Mouse (Mus musculus): ENCODE results near the gene Eno1. TPM values are rescaled to one million over a fixed set of nuclear protein-coding genes. Genes with fewer than 3 reads are reported as not detected.

Eno1 gene
- polyA plus RNA-seq, 1 experiment from 2014 or later, result 2,173 TPM

GRCm38 (mm10) chr4:150238433-150239086 lies 2.0 kb downstream of the Eno1 start:
- ATAC-seq (ENCODE audit: insufficient number of reproducible peaks, low FRiP score), result no peak
- H3K36me3 ChIP-seq, result peaks cover 44% of the 10 kb centered on the region
- H3K9ac ChIP-seq, result peak overlapping the region; percentile 99
- peak overlapping the region; percentile 96 for H3K4me3 ChIP-seq
- peak overlapping the region; percentile 97 for H3K27ac ChIP-seq (ENCODE audit: poor library complexity, severe bottlenecking)
- 5% methylated on average over 3 of the region's 3 CpGs for WGBS
- peaks cover 54% of the 10 kb centered on the region for H3K4me1 ChIP-seq (replicated peaks)
- no peaks in the 10 kb centered on the region for H3K9me3 ChIP-seq (replicated peaks)
- H3K4me2 ChIP-seq, result peak overlapping the region; percentile 87
- no peaks in the 10 kb centered on the region for H3K27me3 ChIP-seq (replicated peaks)

GRCm38 (mm10) chr4:150239087-150239480 lies 2.6 kb downstream of the Eno1 start:
- H3K36me3 ChIP-seq, result peaks cover 50% of the 10 kb centered on the region
- ATAC-seq (ENCODE audit: insufficient number of reproducible peaks, low FRiP score), result no peak
- no peaks in the 10 kb centered on the region for H3K27me3 ChIP-seq (replicated peaks)
- H3K4me1 ChIP-seq (replicated peaks), result peaks cover 54% of the 10 kb centered on the region
- no peaks in the 10 kb centered on the region for H3K9me3 ChIP-seq (replicated peaks)
- H3K9ac ChIP-seq, result peak overlapping the region; percentile 99
- H3K27ac ChIP-seq (ENCODE audit: poor library complexity, severe bottlenecking), result peak overlapping the region; percentile 97
- peak overlapping the region; percentile 87 for H3K4me2 ChIP-seq
- peak overlapping the region; percentile 96 for H3K4me3 ChIP-seq
- WGBS, result 25% methylated on average over 5 of the region's 5 CpGs

- Histone ChIP-seq H3K36me3 (peaks cover 54% of the 10 kb centered on the region), H3K9me3 (replicated peaks) (no peaks in the 10 kb centered on the region), H3K9ac (peak overlapping the region; percentile 99), H3K4me3 (peak overlapping the region; percentile 96), H3K4me2 (peak overlapping the region; percentile 87), H3K27me3 (replicated peaks) (no peaks in the 10 kb centered on the region), H3K27ac (ENCODE audit: poor library complexity, severe bottlenecking) (peak overlapping the region; percentile 97), H3K4me1 (replicated peaks) (peaks cover 50% of the 10 kb centered on the region)
- WGBS, result 20% methylated on average over 6 of the region's 6 CpGs
- ATAC-seq (ENCODE audit: insufficient number of reproducible peaks, low FRiP score), result no peak
Observed at GRCm38 (mm10) chr4:150239503-150239902, 3.0 kb downstream of the Eno1 start.

- ATAC-seq (ENCODE audit: insufficient number of reproducible peaks, low FRiP score), result no peak
- peaks cover 49% of the 10 kb centered on the region for H3K4me1 ChIP-seq (replicated peaks)
- no peaks in the 10 kb centered on the region for H3K27me3 ChIP-seq (replicated peaks)
- H3K9ac ChIP-seq, result no peak overlapping the region
- WGBS, result 10% methylated on average over 6 of the region's 6 CpGs
- H3K27ac ChIP-seq (ENCODE audit: poor library complexity, severe bottlenecking), result peak overlapping the region; percentile 97
- H3K9me3 ChIP-seq (replicated peaks), result no peaks in the 10 kb centered on the region
- H3K4me3 ChIP-seq, result peak overlapping the region; percentile 96
- H3K4me2 ChIP-seq, result peak overlapping the region; percentile 87
- H3K36me3 ChIP-seq, result peaks cover 58% of the 10 kb centered on the region
Observed at GRCm38 (mm10) chr4:150239951-150240368, 3.4 kb downstream of the Eno1 start.

GRCm38 (mm10) chr4:150240381-150240886 lies 3.9 kb downstream of the Eno1 start:
- H3K4me3 ChIP-seq, result peak overlapping the region; percentile 19; the same call in 1 of the 2 replicates
- H3K9me3 ChIP-seq (replicated peaks), result no peaks in the 10 kb centered on the region
- no peak overlapping the region for H3K9ac ChIP-seq
- 84% methylated on average over 1 of the region's 1 CpGs for WGBS
- peaks cover 49% of the 10 kb centered on the region for H3K4me1 ChIP-seq (replicated peaks)
- no peaks in the 10 kb centered on the region for H3K27me3 ChIP-seq (replicated peaks)
- H3K27ac ChIP-seq (ENCODE audit: poor library complexity, severe bottlenecking), result no peak overlapping the region
- peak overlapping the region; percentile 46 for H3K4me2 ChIP-seq
- H3K36me3 ChIP-seq, result peaks cover 63% of the 10 kb centered on the region
- no peak for ATAC-seq (ENCODE audit: insufficient number of reproducible peaks, low FRiP score)

- Histone ChIP-seq H3K36me3 (peaks cover 76% of the 10 kb centered on the region), H3K27ac (ENCODE audit: poor library complexity, severe bottlenecking) (peak overlapping the region; percentile 8; the same call in 1 of the 2 replicates), H3K9ac (peak overlapping the region; percentile 29; the same call in 1 of the 2 replicates), H3K4me2 (peak overlapping the region; percentile 28; the same call in 1 of the 2 replicates), H3K9me3 (replicated peaks) (no peaks in the 10 kb centered on the region), H3K4me3 (peak overlapping the region; percentile 5; the same call in 1 of the 2 replicates), H3K27me3 (replicated peaks) (no peaks in the 10 kb centered on the region), H3K4me1 (replicated peaks) (peaks cover 58% of the 10 kb centered on the region)
- no peak for ATAC-seq (ENCODE audit: insufficient number of reproducible peaks, low FRiP score)
- WGBS, result 78% methylated on average over 4 of the region's 4 CpGs
Observed at GRCm38 (mm10) chr4:150241708-150242107, 5.2 kb downstream of the Eno1 start.

GRCm38 (mm10) chr4:150242745-150243144 lies 6.2 kb downstream of the Eno1 start:
- WGBS, result 81% methylated on average over 5 of the region's 5 CpGs
- Histone ChIP-seq H3K36me3 (peaks cover 86% of the 10 kb centered on the region), H3K4me1 (replicated peaks) (peaks cover 60% of the 10 kb centered on the region), H3K27ac (ENCODE audit: poor library complexity, severe bottlenecking) (peak overlapping the region; percentile 42; the same call in 1 of the 2 replicates), H3K4me3 (no peak overlapping the region), H3K4me2 (0 out of 2 replicates have a peak overlapping the region, but pooled peaks have one; percentile 17), H3K9ac (0 out of 2 replicates have a peak overlapping the region, but pooled peaks have one; percentile 14), H3K9me3 (replicated peaks) (no peaks in the 10 kb centered on the region), H3K27me3 (replicated peaks) (no peaks in the 10 kb centered on the region)
- ATAC-seq (ENCODE audit: insufficient number of reproducible peaks, low FRiP score), result no peak

GRCm38 (mm10) chr4:150245876-150246275 lies 9.4 kb downstream of the Eno1 start:
- no peak overlapping the region for H3K4me3 ChIP-seq
- H3K4me2 ChIP-seq, result no peak overlapping the region
- ATAC-seq (ENCODE audit: insufficient number of reproducible peaks, low FRiP score), result no peak
- peaks cover 48% of the 10 kb centered on the region for H3K4me1 ChIP-seq (replicated peaks)
- H3K27me3 ChIP-seq (replicated peaks), result no peaks in the 10 kb centered on the region
- H3K9me3 ChIP-seq (replicated peaks), result no peaks in the 10 kb centered on the region
- H3K36me3 ChIP-seq, result peaks cover 98% of the 10 kb centered on the region
- no peak overlapping the region for H3K27ac ChIP-seq (ENCODE audit: poor library complexity, severe bottlenecking)
- H3K9ac ChIP-seq, result no peak overlapping the region
- WGBS, result 37% methylated on average over 2 of the region's 2 CpGs

- no peak overlapping the region for H3K4me2 ChIP-seq
- no peaks in the 10 kb centered on the region for H3K27me3 ChIP-seq (replicated peaks)
- 75% methylated on average over 5 of the region's 5 CpGs for WGBS
- no peak overlapping the region for H3K9ac ChIP-seq
- no peak overlapping the region for H3K27ac ChIP-seq (ENCODE audit: poor library complexity, severe bottlenecking)
- no peaks in the 10 kb centered on the region for H3K9me3 ChIP-seq (replicated peaks)
- ATAC-seq (ENCODE audit: insufficient number of reproducible peaks, low FRiP score), result no peak; the same call in 1 of the 2 replicates
- H3K4me1 ChIP-seq (replicated peaks), result peaks cover 28% of the 10 kb centered on the region
- H3K4me3 ChIP-seq, result no peak overlapping the region
- H3K36me3 ChIP-seq, result peaks cover 95% of the 10 kb centered on the region
Observed at GRCm38 (mm10) chr4:150248009-150248408, 11.5 kb downstream of the Eno1 start.

GRCm38 (mm10) chr4:150248917-150249316 lies 12.4 kb downstream of the Eno1 start:
- no peak for ATAC-seq (ENCODE audit: insufficient number of reproducible peaks, low FRiP score)
- H3K27me3 ChIP-seq (replicated peaks), result no peaks in the 10 kb centered on the region
- H3K36me3 ChIP-seq, result peaks cover 88% of the 10 kb centered on the region
- no peak overlapping the region for H3K9ac ChIP-seq
- H3K4me3 ChIP-seq, result no peak overlapping the region
- peaks cover 23% of the 10 kb centered on the region for H3K4me1 ChIP-seq (replicated peaks)
- no peak overlapping the region for H3K4me2 ChIP-seq
- no peaks in the 10 kb centered on the region for H3K9me3 ChIP-seq (replicated peaks)
- 85% methylated on average over 5 of the region's 5 CpGs for WGBS
- H3K27ac ChIP-seq (ENCODE audit: poor library complexity, severe bottlenecking), result no peak overlapping the region

- no peak overlapping the region for H3K9ac ChIP-seq
- 72% methylated on average over 5 of the region's 5 CpGs for WGBS
- peak overlapping the region; percentile 23; the same call in 1 of the 2 replicates for H3K27ac ChIP-seq (ENCODE audit: poor library complexity, severe bottlenecking)
Observed at GRCm38 (mm10) chr4:150249731-150250270, 13.3 kb downstream of the Eno1 start.

More at GRCm38 (mm10) chr4:150249731-150250270, 13.3 kb downstream of the Eno1 start:
- no peak for ATAC-seq (ENCODE audit: insufficient number of reproducible peaks, low FRiP score)
- peaks cover 86% of the 10 kb centered on the region for H3K36me3 ChIP-seq
- no peaks in the 10 kb centered on the region for H3K9me3 ChIP-seq (replicated peaks)
- H3K4me2 ChIP-seq, result no peak overlapping the region
- no peak overlapping the region for H3K4me3 ChIP-seq
- H3K4me1 ChIP-seq (replicated peaks), result peaks cover 22% of the 10 kb centered on the region
- no peaks in the 10 kb centered on the region for H3K27me3 ChIP-seq (replicated peaks)
